Mouse (Mus musculus) thymus, adult 2 months (tissue): Measurements from ENCODE around the gene Atmin.
A peak's percentile ranks its signal among the peaks of the same experiment; 100 is the strongest.

ENCODE experiments used
- CTCF ChIP-seq: fragments of 200-500 bp; IDR thresholded peaks from 2 replicates; pipeline ENCODE4 v1.5.1; 2012; ENCODE audit warnings: mild to moderate bottlenecking, control low read depth, low read length, moderate library complexity, borderline replicate concordance; ENCODE audit not compliant: control insufficient read depth, poor library complexity, insufficient read depth; ENCODE audit errors: extremely low read depth
- POLR2A ChIP-seq: fragments of 200-500 bp; IDR thresholded peaks from 2 replicates; pipeline ENCODE4 v1.6.1; 2012; ENCODE audit warnings: mild to moderate bottlenecking, low read length, control low read depth, moderate library complexity; ENCODE audit not compliant: control insufficient read depth, poor library complexity, insufficient read depth; ENCODE audit errors: extremely low read depth

- no peak for TF ChIP-seq CTCF
- TF ChIP-seq POLR2A, result peak; percentile 45; the same call in 1 of the 2 replicates
Measured at GRCm38 (mm10) chr8:116993095-116993867, 50.1 kb downstream of the Atmin start, which contains the start of gene Gcsh.
